Mouse (Mus musculus) erythroblast, embryonic 14.5 days (primary cell): ENCODE results near the gene Naa16. TPM values are rescaled to one million over a fixed set of nuclear protein-coding genes. Genes with fewer than 3 reads are reported as not detected.

Experiments used
- H3K27me3 ChIP-seq: 2 replicates; pipeline ENCODE4 v1.6.1; 2012; ENCODE audit warnings: inconsistent platforms; ENCODE audit not compliant: control insufficient read depth
- H3K36me3 ChIP-seq: 2 replicates; pipeline ENCODE4 v1.6.1; 2012; ENCODE audit warnings: mild to moderate bottlenecking, inconsistent platforms; ENCODE audit not compliant: control insufficient read depth
- H3K4me1 ChIP-seq: 2 replicates; pipeline ENCODE4 v1.6.1; 2012; ENCODE audit warnings: inconsistent platforms; ENCODE audit not compliant: control insufficient read depth
- H3K4me3 ChIP-seq: replicated peaks from 2 replicates; pipeline ENCODE3; 2012; ENCODE audit warnings: moderate library complexity, mild to moderate bottlenecking, inconsistent platforms
- H3K9me3 ChIP-seq: 2 replicates; pipeline ENCODE4 v1.6.1; 2012; ENCODE audit warnings: low read length, inconsistent platforms, mixed read lengths; ENCODE audit not compliant: control insufficient read depth
- GATA1 ChIP-seq: IDR thresholded peaks from 2 replicates; pipeline ENCODE4 v1.6.1; 2012; ENCODE audit warnings: low read length, inconsistent platforms, mixed read lengths
- TAL1 ChIP-seq: IDR thresholded peaks from 3 replicates; pipeline ENCODE4 v1.6.1; 2012; ENCODE audit warnings: low read length, inconsistent platforms, mixed read lengths
- polyA plus RNA-seq: library from polyadenylated mRNA; stranded (reverse); fragments of >175 nt; gene quantifications from 2 replicates; pipeline ENCODE4 v1.2.3, GENCODE M21; 2012

Naa16 gene
- polyA plus RNA-seq, 1 experiment, result 1.8 TPM

- peaks cover 79% of the 10 kb centered on the region for H3K36me3 ChIP-seq
- TF ChIP-seq TAL1, result no peak
- no peak for TF ChIP-seq GATA1
Measured at GRCm38 (mm10) chr14:79335613-79336012, 55.0 kb downstream of the Naa16 start.

GRCm38 (mm10) chr14:79331936-79332335 lies 58.6 kb downstream of the Naa16 start:
- H3K36me3 ChIP-seq, result peaks cover 46% of the 10 kb centered on the region
- peaks cover 35% of the 10 kb centered on the region for H3K4me1 ChIP-seq
- no peaks in the 10 kb centered on the region for H3K9me3 ChIP-seq
- no peak for TF ChIP-seq GATA1
- TF ChIP-seq TAL1, result no peak
- no peak overlapping the region for H3K4me3 ChIP-seq
- H3K27me3 ChIP-seq, result no peaks in the 10 kb centered on the region

More at GRCm38 (mm10) chr14:79335613-79336012, 55.0 kb downstream of the Naa16 start:
- Histone ChIP-seq H3K4me3 (no peak overlapping the region), H3K27me3 (no peaks in the 10 kb centered on the region), H3K9me3 (no peaks in the 10 kb centered on the region), H3K4me1 (peaks cover 21% of the 10 kb centered on the region)

GRCm38 (mm10) chr14:79330944-79331561 lies 59.5 kb downstream of the Naa16 start:
- Histone ChIP-seq H3K4me1 (peaks cover 40% of the 10 kb centered on the region), H3K36me3 (peaks cover 37% of the 10 kb centered on the region), H3K27me3 (no peaks in the 10 kb centered on the region), H3K4me3 (peak overlapping the region; percentile 56), H3K9me3 (no peaks in the 10 kb centered on the region)
- TF ChIP-seq GATA1 (no peak), TAL1 (no peak)

- Histone ChIP-seq H3K36me3 (peaks cover 2% of the 10 kb centered on the region), H3K27me3 (no peaks in the 10 kb centered on the region), H3K9me3 (no peaks in the 10 kb centered on the region), H3K4me3 (no peak overlapping the region), H3K4me1 (peaks cover 33% of the 10 kb centered on the region)
- TF ChIP-seq GATA1, result no peak
- no peak for TF ChIP-seq TAL1
Measured at GRCm38 (mm10) chr14:79327033-79327432, 63.5 kb downstream of the Naa16 start.

GRCm38 (mm10) chr14:79324112-79324840 lies 66.3 kb downstream of the Naa16 start:
- H3K4me1 ChIP-seq, result peaks cover 16% of the 10 kb centered on the region
- no peaks in the 10 kb centered on the region for H3K9me3 ChIP-seq
- no peak for TF ChIP-seq TAL1
- no peak for TF ChIP-seq GATA1
- no peak overlapping the region for H3K4me3 ChIP-seq
- H3K36me3 ChIP-seq, result no peaks in the 10 kb centered on the region
- H3K27me3 ChIP-seq, result no peaks in the 10 kb centered on the region

- Histone ChIP-seq H3K36me3 (no peaks in the 10 kb centered on the region), H3K9me3 (no peaks in the 10 kb centered on the region), H3K4me3 (no peak overlapping the region), H3K27me3 (no peaks in the 10 kb centered on the region), H3K4me1 (peaks cover 10% of the 10 kb centered on the region)
- TF ChIP-seq GATA1, result no peak
- no peak for TF ChIP-seq TAL1
Measured at GRCm38 (mm10) chr14:79321881-79322280, 68.7 kb downstream of the Naa16 start.

GRCm38 (mm10) chr14:79321152-79321551 lies 69.4 kb downstream of the Naa16 start:
- TF ChIP-seq TAL1 (no peak), GATA1 (no peak)
- no peaks in the 10 kb centered on the region for H3K36me3 ChIP-seq
- no peaks in the 10 kb centered on the region for H3K9me3 ChIP-seq
- no peak overlapping the region for H3K4me3 ChIP-seq
- H3K27me3 ChIP-seq, result no peaks in the 10 kb centered on the region
- H3K4me1 ChIP-seq, result peaks cover 5% of the 10 kb centered on the region

GRCm38 (mm10) chr14:79317602-79318001 lies 73.0 kb downstream of the Naa16 start:
- TF ChIP-seq TAL1 (no peak), GATA1 (no peak)

GRCm38 (mm10) chr14:79315877-79316276 lies 74.7 kb downstream of the Naa16 start:
- peaks cover 31% of the 10 kb centered on the region for H3K4me1 ChIP-seq
- no peak overlapping the region for H3K4me3 ChIP-seq
- H3K27me3 ChIP-seq, result no peaks in the 10 kb centered on the region
- H3K36me3 ChIP-seq, result no peaks in the 10 kb centered on the region
- no peaks in the 10 kb centered on the region for H3K9me3 ChIP-seq
- TF ChIP-seq GATA1 (no peak), TAL1 (no peak)

More at GRCm38 (mm10) chr14:79317602-79318001, 73.0 kb downstream of the Naa16 start:
- H3K4me3 ChIP-seq, result no peak overlapping the region
- no peaks in the 10 kb centered on the region for H3K27me3 ChIP-seq
- H3K9me3 ChIP-seq, result no peaks in the 10 kb centered on the region
- H3K4me1 ChIP-seq, result peaks cover 28% of the 10 kb centered on the region
- no peaks in the 10 kb centered on the region for H3K36me3 ChIP-seq
